Mouse (Mus musculus): Measurements from ENCODE around the gene Frmd4a. TPM values are rescaled to one million over a fixed set of nuclear protein-coding genes. Genes with fewer than 3 reads are reported as not detected.
A peak's percentile ranks its signal among the peaks of the same experiment; 100 is the strongest.

Gene Frmd4a
- polyA plus RNA-seq, 1 experiment = 4.2 TPM

DNA sequence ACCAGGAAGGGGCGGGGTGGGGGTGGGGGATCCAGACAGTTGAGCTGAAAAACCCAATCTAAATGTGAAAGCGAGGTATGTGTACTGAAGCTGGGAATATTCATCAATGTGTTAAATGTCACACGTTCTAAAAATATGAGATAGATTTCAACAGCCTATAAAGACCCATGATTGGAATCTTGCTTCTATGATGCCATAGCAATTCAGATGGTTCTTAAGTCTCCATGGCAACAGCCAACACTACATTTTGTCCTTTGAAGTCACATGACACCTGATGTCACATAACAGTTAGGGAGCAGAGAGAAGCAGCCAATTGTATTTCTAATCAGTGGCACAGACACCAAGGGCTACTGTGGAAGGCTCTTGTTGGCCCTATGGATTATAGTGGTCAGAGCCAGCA, 120.0 kb downstream of the Frmd4a start:
- Histone ChIP-seq H3K36me3 (ENCODE audit: control insufficient read depth, insufficient read depth, low read length) (no peaks in the 10 kb centered on the region), H3K27ac (ENCODE audit: insufficient read depth, low read depth, low read length) (no peak overlapping the region), H3K4me3 (ENCODE audit: low read depth, low read length) (no peak overlapping the region), H3K4me1 (ENCODE audit: control insufficient read depth, insufficient read depth, insufficient read length, low read length) (no peaks in the 10 kb centered on the region), H3K27me3 (ENCODE audit: control insufficient read depth, insufficient read depth, low read length) (no peaks in the 10 kb centered on the region)
- TF ChIP-seq POLR2A (IDR thresholded peaks at IDR 0.05; ENCODE audit: low read depth, low read length) (no peak), CTCF (IDR thresholded peaks at IDR 0.05; ENCODE audit: extremely low read depth, insufficient read length, insufficient replicate concordance, low read depth, low read length) (no peak)
- WGBS = 82% methylated on average over 3 of the region's 3 CpGs

DNA sequence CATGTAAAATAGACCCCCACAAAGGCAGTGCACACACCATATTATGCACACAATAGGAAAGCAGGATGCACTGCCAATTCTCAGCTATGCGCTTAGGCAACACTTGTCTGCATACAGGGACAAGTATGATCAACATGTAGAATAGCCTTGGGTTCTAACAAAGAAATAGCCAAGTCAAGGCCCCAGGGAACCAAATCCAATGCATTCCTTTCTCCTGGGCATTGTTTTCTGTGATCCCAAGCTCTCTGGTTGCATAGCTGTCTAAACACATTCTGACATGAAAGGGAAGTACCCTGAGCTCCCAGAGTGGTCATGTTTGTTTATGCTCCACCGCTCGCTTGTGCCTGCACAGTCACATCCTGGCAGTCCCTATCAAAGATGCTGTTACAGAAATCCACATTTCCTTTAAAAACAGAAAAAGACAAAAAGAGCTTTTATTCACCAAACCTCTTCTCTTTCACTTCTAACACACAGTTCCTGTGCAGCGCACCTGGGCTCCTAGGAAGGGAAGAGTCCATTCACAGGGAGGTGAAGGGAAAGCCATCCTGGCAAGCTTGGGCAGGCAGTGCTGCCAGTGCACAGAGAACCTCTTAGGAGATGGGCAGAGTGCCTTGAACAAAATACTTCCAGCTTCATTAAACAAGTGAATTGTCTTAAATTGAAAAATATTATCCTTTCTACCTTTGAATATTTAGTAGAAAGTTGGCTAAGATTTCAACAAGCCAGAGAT, 124.9 kb downstream of the Frmd4a start:
- no peak overlapping the region for H3K27ac ChIP-seq (ENCODE audit: insufficient read depth, low read depth, low read length)
- H3K36me3 ChIP-seq (ENCODE audit: control insufficient read depth, insufficient read depth, low read length) = no peaks in the 10 kb centered on the region
- H3K4me1 ChIP-seq (ENCODE audit: control insufficient read depth, insufficient read depth, insufficient read length, low read length) = no peaks in the 10 kb centered on the region
- 66% methylated on average over 4 of the region's 4 CpGs for WGBS
- H3K27me3 ChIP-seq (ENCODE audit: control insufficient read depth, insufficient read depth, low read length) = no peaks in the 10 kb centered on the region
- no peak for TF ChIP-seq CTCF (IDR thresholded peaks at IDR 0.05; ENCODE audit: extremely low read depth, insufficient read length, insufficient replicate concordance, low read depth, low read length)
- no peak for TF ChIP-seq POLR2A (IDR thresholded peaks at IDR 0.05; ENCODE audit: low read depth, low read length)
- no peak overlapping the region for H3K4me3 ChIP-seq (ENCODE audit: low read depth, low read length)

DNA sequence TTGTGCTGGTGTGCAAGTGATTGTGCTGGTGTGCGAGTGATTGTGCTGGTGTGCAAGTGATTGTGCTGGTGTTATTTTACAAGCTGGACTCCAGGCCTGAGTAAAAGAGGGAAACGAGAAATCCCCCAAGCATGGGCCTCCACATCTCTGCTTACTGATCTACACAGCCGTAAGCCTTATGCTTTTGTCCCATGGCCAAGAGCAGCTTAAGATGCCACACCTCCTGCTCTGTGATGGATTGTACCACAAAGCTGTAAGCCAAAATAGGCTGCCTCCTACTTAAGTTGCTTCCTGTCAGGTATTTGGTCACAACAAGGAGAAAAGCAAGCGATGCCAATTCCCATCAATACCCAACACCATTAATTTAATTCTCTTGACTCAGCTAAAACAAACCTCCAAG, 126.9 kb downstream of the Frmd4a start:
- Histone ChIP-seq H3K36me3 (ENCODE audit: control insufficient read depth, insufficient read depth, low read length) (no peaks in the 10 kb centered on the region), H3K4me1 (ENCODE audit: control insufficient read depth, insufficient read depth, insufficient read length, low read length) (no peaks in the 10 kb centered on the region), H3K27me3 (ENCODE audit: control insufficient read depth, insufficient read depth, low read length) (no peaks in the 10 kb centered on the region), H3K4me3 (ENCODE audit: low read depth, low read length) (no peak overlapping the region), H3K27ac (ENCODE audit: insufficient read depth, low read depth, low read length) (no peak overlapping the region)
- 88% methylated on average over 4 of the region's 4 CpGs for WGBS
- TF ChIP-seq POLR2A (IDR thresholded peaks at IDR 0.05; ENCODE audit: low read depth, low read length) (no peak), CTCF (IDR thresholded peaks at IDR 0.05; ENCODE audit: extremely low read depth, insufficient read length, insufficient replicate concordance, low read depth, low read length) (no peak)

DNA sequence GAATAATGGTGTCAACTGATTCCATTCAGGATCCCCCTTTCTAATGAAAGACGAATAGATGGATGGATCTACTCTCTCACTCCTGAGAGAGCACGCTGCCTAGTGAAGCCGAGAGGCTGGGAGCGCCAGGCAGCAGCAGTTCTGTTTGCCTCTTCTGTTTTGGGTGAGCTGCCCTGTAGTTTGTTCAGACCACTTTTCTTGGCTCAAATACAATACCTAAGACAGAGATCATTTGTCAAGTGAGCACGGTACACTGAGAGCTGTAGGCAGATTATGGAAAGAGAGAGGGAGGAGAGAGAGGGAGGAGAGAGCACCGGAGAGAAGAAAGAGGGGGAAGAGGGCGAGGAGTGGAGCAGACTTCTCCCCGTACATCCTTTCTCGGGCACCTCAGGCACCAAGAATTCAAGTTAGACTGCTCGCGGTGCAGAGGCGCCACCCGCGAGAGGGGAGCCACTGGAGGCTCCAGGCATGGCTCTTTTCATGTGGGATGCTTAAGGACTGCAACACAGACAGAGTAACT, 135.1 kb downstream of the Frmd4a start:
- TF ChIP-seq CTCF (IDR thresholded peaks at IDR 0.05; ENCODE audit: extremely low read depth, insufficient read length, insufficient replicate concordance, low read depth, low read length) (no peak), POLR2A (IDR thresholded peaks at IDR 0.05; ENCODE audit: low read depth, low read length) (no peak)
- Histone ChIP-seq H3K36me3 (ENCODE audit: control insufficient read depth, insufficient read depth, low read length) (no peaks in the 10 kb centered on the region), H3K4me3 (ENCODE audit: low read depth, low read length) (no peak overlapping the region), H3K4me1 (ENCODE audit: control insufficient read depth, insufficient read depth, insufficient read length, low read length) (peaks cover 6% of the 10 kb centered on the region; the same call in 1 of the 2 replicates), H3K27ac (ENCODE audit: insufficient read depth, low read depth, low read length) (no peak overlapping the region), H3K27me3 (ENCODE audit: control insufficient read depth, insufficient read depth, low read length) (peaks cover 7% of the 10 kb centered on the region)
- 12% methylated on average over 14 of the region's 14 CpGs for WGBS

DNA sequence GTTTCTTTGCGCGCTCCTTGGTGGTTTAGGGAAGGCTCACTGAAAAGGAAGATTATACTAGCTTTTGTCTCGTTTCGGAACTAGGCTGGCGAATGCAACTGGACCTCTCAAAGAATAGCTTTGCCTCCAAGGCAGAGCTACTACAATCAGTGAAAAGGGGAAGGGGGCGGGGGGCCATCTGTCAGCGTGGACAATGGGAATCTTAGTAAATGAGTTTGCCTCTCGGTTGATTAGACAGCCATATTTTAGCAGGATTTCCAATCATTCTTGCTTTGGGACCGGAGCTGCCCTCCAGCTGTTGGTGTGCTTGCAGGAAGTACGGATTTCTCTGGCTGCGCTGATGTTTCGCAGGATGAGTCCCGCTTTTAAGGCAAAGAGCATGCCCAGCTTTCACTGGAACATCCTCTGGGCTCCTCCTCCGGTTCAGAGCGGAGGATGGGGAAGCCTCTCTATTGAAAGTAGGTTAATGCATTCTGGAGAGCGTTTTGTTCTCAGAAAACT, 135.7 kb downstream of the Frmd4a start:
- WGBS = 9% methylated on average over 16 of the region's 16 CpGs
- peaks cover 7% of the 10 kb centered on the region for H3K27me3 ChIP-seq (ENCODE audit: control insufficient read depth, insufficient read depth, low read length)

DNA sequence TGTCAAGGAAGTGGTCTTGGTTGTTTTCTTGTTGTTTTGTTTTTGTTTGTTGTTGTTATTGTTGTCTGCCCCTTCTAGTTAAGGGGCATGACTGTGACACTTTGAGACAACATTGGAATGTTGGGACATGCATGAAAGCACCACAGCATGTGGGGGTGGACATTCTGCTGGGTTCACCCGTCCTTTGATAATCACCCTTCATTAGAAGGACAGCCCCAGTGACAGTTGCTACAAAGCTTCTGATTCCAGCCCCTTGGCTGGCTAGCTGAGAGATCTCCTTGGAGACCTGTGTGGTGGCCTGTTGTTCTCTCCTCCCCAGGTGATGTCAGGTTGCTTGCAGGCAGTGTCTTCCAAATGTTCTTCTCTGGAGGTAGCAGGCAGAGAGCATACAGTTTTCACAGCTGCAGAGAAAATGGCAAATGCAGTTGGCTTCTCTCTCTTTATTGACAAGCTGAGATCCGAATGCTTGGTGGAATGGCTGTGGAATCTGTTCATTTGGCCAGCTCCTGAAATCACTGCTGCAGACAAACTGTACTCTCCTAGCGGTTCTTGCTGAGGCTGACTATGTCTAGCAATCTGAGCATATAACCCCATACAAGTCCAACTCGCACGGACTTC, 136.6 kb downstream of the Frmd4a start:
- H3K27ac ChIP-seq (ENCODE audit: insufficient read depth, low read depth, low read length) = no peak overlapping the region
- 78% methylated on average over 5 of the region's 5 CpGs for WGBS
- no peak for TF ChIP-seq CTCF (IDR thresholded peaks at IDR 0.05; ENCODE audit: extremely low read depth, insufficient read length, insufficient replicate concordance, low read depth, low read length)
- no peak for TF ChIP-seq POLR2A (IDR thresholded peaks at IDR 0.05; ENCODE audit: low read depth, low read length)

More for the DNA sequence above, 135.7 kb downstream of the Frmd4a start:
- H3K27ac ChIP-seq (ENCODE audit: insufficient read depth, low read depth, low read length) = no peak overlapping the region
- peak overlapping the region; percentile 10 for H3K4me3 ChIP-seq (ENCODE audit: low read depth, low read length)
- no peaks in the 10 kb centered on the region for H3K36me3 ChIP-seq (ENCODE audit: control insufficient read depth, insufficient read depth, low read length)
- no peak for TF ChIP-seq CTCF (IDR thresholded peaks at IDR 0.05; ENCODE audit: extremely low read depth, insufficient read length, insufficient replicate concordance, low read depth, low read length)
- no peak for TF ChIP-seq POLR2A (IDR thresholded peaks at IDR 0.05; ENCODE audit: low read depth, low read length)
- peaks cover 6% of the 10 kb centered on the region; the same call in 1 of the 2 replicates for H3K4me1 ChIP-seq (ENCODE audit: control insufficient read depth, insufficient read depth, insufficient read length, low read length)

DNA sequence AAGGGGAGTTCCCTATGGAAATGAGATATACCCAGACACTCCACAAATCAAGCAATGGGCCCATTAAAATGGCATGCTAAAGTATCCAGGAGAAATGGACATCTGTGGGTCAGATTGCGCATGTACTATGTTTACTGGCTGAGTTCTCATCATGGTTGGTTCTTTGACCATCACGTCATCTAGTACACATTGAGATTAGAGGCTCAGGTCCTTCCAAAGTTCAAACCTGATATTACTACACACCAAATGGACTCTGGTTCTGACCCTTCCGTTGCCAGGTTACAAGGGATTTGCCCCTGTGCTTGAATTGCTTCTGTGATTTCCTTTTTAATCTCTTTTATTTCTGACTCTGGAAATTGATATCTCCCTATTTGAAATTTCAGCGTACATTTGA, 137.1 kb downstream of the Frmd4a start:
- WGBS = 51% methylated on average over 4 of the region's 4 CpGs
- no peaks in the 10 kb centered on the region for H3K36me3 ChIP-seq (ENCODE audit: control insufficient read depth, insufficient read depth, low read length)
- no peak overlapping the region for H3K4me3 ChIP-seq (ENCODE audit: low read depth, low read length)
- peaks cover 6% of the 10 kb centered on the region; the same call in 1 of the 2 replicates for H3K4me1 ChIP-seq (ENCODE audit: control insufficient read depth, insufficient read depth, insufficient read length, low read length)
- H3K27ac ChIP-seq (ENCODE audit: insufficient read depth, low read depth, low read length) = no peak overlapping the region
- no peak for TF ChIP-seq POLR2A (IDR thresholded peaks at IDR 0.05; ENCODE audit: low read depth, low read length)
- TF ChIP-seq CTCF (IDR thresholded peaks at IDR 0.05; ENCODE audit: extremely low read depth, insufficient read length, insufficient replicate concordance, low read depth, low read length) = no peak
- H3K27me3 ChIP-seq (ENCODE audit: control insufficient read depth, insufficient read depth, low read length) = peaks cover 7% of the 10 kb centered on the region

More for the DNA sequence above, 136.6 kb downstream of the Frmd4a start:
- Histone ChIP-seq H3K4me3 (ENCODE audit: low read depth, low read length) (no peak overlapping the region), H3K36me3 (ENCODE audit: control insufficient read depth, insufficient read depth, low read length) (no peaks in the 10 kb centered on the region), H3K27me3 (ENCODE audit: control insufficient read depth, insufficient read depth, low read length) (peaks cover 7% of the 10 kb centered on the region), H3K4me1 (ENCODE audit: control insufficient read depth, insufficient read depth, insufficient read length, low read length) (peaks cover 6% of the 10 kb centered on the region; the same call in 1 of the 2 replicates)
